Mouse (Mus musculus) liver, postnatal 0 days (tissue): ENCODE data around the gene Myo5a. TPM values are rescaled to one million over a fixed set of nuclear protein-coding genes. Genes with fewer than 3 reads are reported as not detected.

Source experiments
- ATAC-seq: fragments of 200-750 bp; cut with Nextera tagmentation; 2 replicates; pipeline ENCODE4 v1.8.0; 2017; ENCODE audit warnings: mild to moderate bottlenecking, moderate library complexity
- DNase-seq: peaks from one replicate; pipeline ENCODE4 v3.0.0-alpha.2; 2016
- H3K27ac ChIP-seq: fragments of 300-500 bp; sonication (generic); 2 replicates; pipeline ENCODE4 v1.5.1; 2014; ENCODE audit warnings: antibody characterized with exemption, moderate library complexity, mild to moderate bottlenecking, low read depth
- H3K27me3 ChIP-seq: fragments of 300-500 bp; sonication (generic); 2 replicates; pipeline ENCODE4 v1.6.1; 2014; ENCODE audit warnings: low read length, control low read depth, mixed read lengths; ENCODE audit not compliant: insufficient read depth
- H3K36me3 ChIP-seq: fragments of 300-500 bp; sonication (generic); replicated peaks from 2 replicates; pipeline ENCODE4 v1.6.1; 2014; ENCODE audit warnings: mild to moderate bottlenecking, control low read depth, low read length, moderate library complexity, mixed read lengths; ENCODE audit not compliant: insufficient read depth
- H3K4me1 ChIP-seq: fragments of 300-500 bp; sonication (generic); 2 replicates; pipeline ENCODE4 v1.6.1; 2014; ENCODE audit warnings: antibody characterized with exemption, mild to moderate bottlenecking, control low read depth; ENCODE audit not compliant: insufficient read depth
- H3K4me2 ChIP-seq: fragments of 300-500 bp; sonication (generic); 2 replicates; pipeline ENCODE4 v1.6.1; 2014; ENCODE audit warnings: low read depth, mild to moderate bottlenecking, low read length, moderate library complexity, mixed read lengths
- H3K4me3 ChIP-seq: fragments of 300-500 bp; sonication (generic); 2 replicates; pipeline ENCODE4 v1.5.1; 2014; ENCODE audit warnings: low read depth, low read length
- H3K9ac ChIP-seq: fragments of 300-500 bp; sonication (generic); replicated peaks from 2 replicates; pipeline ENCODE4 v1.6.1; 2014; ENCODE audit warnings: mild to moderate bottlenecking, moderate library complexity
- H3K9me3 ChIP-seq: fragments of 300-500 bp; sonication (generic); 2 replicates; pipeline ENCODE4 v1.6.1; 2016; ENCODE audit warnings: mild to moderate bottlenecking, control low read depth, low read length, mixed read lengths
- CTCF ChIP-seq: sonication (generic); IDR thresholded peaks from 2 replicates; pipeline ENCODE4 v1.5.1; 2016; ENCODE audit warnings: antibody characterized with exemption, low read depth
- EP300 ChIP-seq: IDR thresholded peaks from 2 replicates; pipeline ENCODE4 v1.6.1; 2016; ENCODE audit warnings: antibody characterized with exemption, low read depth, mild to moderate bottlenecking
- WGBS: fragments of 180-500 bp; shearing (Covaris S2); extraction: QIAGEN DNeasy Blood & Tissue Kit; methylation state at CpG from one replicate; pipeline ENCODE4 v1.1.7; 2014; ENCODE audit not compliant: insufficient replicate concordance; 5-methylcytosine and 5-hydroxymethylcytosine counted together
- polyA plus RNA-seq: library from polyadenylated mRNA; unstranded; fragments of >200 nt; fragmentation: Nextera tagmentation; extraction: Ambion mirVana; gene quantifications from 2 replicates; pipeline ENCODE4 v1.2.1, GENCODE M21; 2015

The Myo5a gene
- polyA plus RNA-seq, 1 experiment from 2014 or later: 1.3 TPM

- H3K27me3 ChIP-seq: no peaks in the 10 kb centered on the region
- no peak overlapping the region for H3K9ac ChIP-seq
- H3K4me1 ChIP-seq: 0 out of 2 replicates have a peak, but pooled peaks cover 3% of the 10 kb centered on the region
- no peaks in the 10 kb centered on the region for H3K36me3 ChIP-seq
- H3K27ac ChIP-seq: no peak overlapping the region
- 56% methylated on average over 4 of the region's 4 CpGs for whole genome bisulfite sequencing
- H3K9me3 ChIP-seq: no peaks in the 10 kb centered on the region
- no peak overlapping the region for H3K4me3 ChIP-seq
- no peak for DNase-seq
- no peak for ATAC-seq
- TF ChIP-seq CTCF (no peak), EP300 (no peak)
- H3K4me2 ChIP-seq: no peak overlapping the region
Observed at GRCm38 (mm10) chr9:75258792-75259191, 188.0 kb downstream of the Myo5a start.

GRCm38 (mm10) chr9:75259656-75260055 lies 188.8 kb downstream of the Myo5a start:
- 0 out of 2 replicates have a peak, but pooled peaks cover 3% of the 10 kb centered on the region for H3K4me1 ChIP-seq
- TF ChIP-seq CTCF (peak; percentile 50), EP300 (no peak)
- H3K4me2 ChIP-seq: no peak overlapping the region
- H3K27ac ChIP-seq: no peak overlapping the region
- H3K36me3 ChIP-seq: no peaks in the 10 kb centered on the region
- no peaks in the 10 kb centered on the region for H3K9me3 ChIP-seq
- H3K4me3 ChIP-seq: no peak overlapping the region
- WGBS: 81% methylated on average over 4 of the region's 4 CpGs
- H3K27me3 ChIP-seq: no peaks in the 10 kb centered on the region
- DNase-seq (no peak), ATAC-seq (no peak)
- H3K9ac ChIP-seq: no peak overlapping the region

GRCm38 (mm10) chr9:75261332-75261872 lies 190.6 kb downstream of the Myo5a start:
- Histone ChIP-seq H3K27me3 (no peaks in the 10 kb centered on the region), H3K27ac (no peak overlapping the region), H3K9me3 (no peaks in the 10 kb centered on the region), H3K4me3 (no peak overlapping the region), H3K4me1 (0 out of 2 replicates have a peak, but pooled peaks cover 3% of the 10 kb centered on the region), H3K36me3 (no peaks in the 10 kb centered on the region), H3K9ac (no peak overlapping the region), H3K4me2 (no peak overlapping the region)
- no peak for TF ChIP-seq CTCF
- no peak for TF ChIP-seq EP300
- no peak for DNase-seq
- no peak for ATAC-seq
- WGBS: 35% methylated on average over 8 of the region's 8 CpGs

GRCm38 (mm10) chr9:75262235-75262826 lies 191.5 kb downstream of the Myo5a start:
- WGBS: 45% methylated on average over 8 of the region's 8 CpGs

GRCm38 (mm10) chr9:75264008-75264718 lies 193.3 kb downstream of the Myo5a start:
- Histone ChIP-seq H3K9ac (no peak overlapping the region), H3K4me3 (no peak overlapping the region), H3K27ac (no peak overlapping the region), H3K4me1 (peaks cover 5% of the 10 kb centered on the region; the same call in 1 of the 2 replicates), H3K4me2 (no peak overlapping the region), H3K36me3 (no peaks in the 10 kb centered on the region), H3K27me3 (no peaks in the 10 kb centered on the region), H3K9me3 (no peaks in the 10 kb centered on the region)
- TF ChIP-seq CTCF (no peak), EP300 (no peak)
- WGBS: 52% methylated on average over 3 of the region's 3 CpGs
- DNase-seq (no peak), ATAC-seq (peak; percentile 56; the same call in 1 of the 2 replicates)

More at GRCm38 (mm10) chr9:75262235-75262826, 191.5 kb downstream of the Myo5a start:
- no peaks in the 10 kb centered on the region for H3K9me3 ChIP-seq
- TF ChIP-seq EP300 (no peak), CTCF (peak; percentile 57)
- H3K4me2 ChIP-seq: no peak overlapping the region
- H3K9ac ChIP-seq: no peak overlapping the region
- H3K4me3 ChIP-seq: no peak overlapping the region
- H3K4me1 ChIP-seq: peaks cover 5% of the 10 kb centered on the region; the same call in 1 of the 2 replicates
- DNase-seq (no peak), ATAC-seq (peak; percentile 26)
- H3K27me3 ChIP-seq: no peaks in the 10 kb centered on the region
- H3K36me3 ChIP-seq: no peaks in the 10 kb centered on the region
- H3K27ac ChIP-seq: no peak overlapping the region

- H3K27ac ChIP-seq: no peak overlapping the region
- ATAC-seq (peak; percentile 73), DNase-seq (no peak)
- peak; percentile 16; the same call in 1 of the 2 replicates for TF ChIP-seq CTCF
- TF ChIP-seq EP300: no peak
- H3K4me2 ChIP-seq: no peak overlapping the region
- H3K9ac ChIP-seq: no peak overlapping the region
- no peaks in the 10 kb centered on the region for H3K9me3 ChIP-seq
- no peak overlapping the region for H3K4me3 ChIP-seq
- H3K27me3 ChIP-seq: no peaks in the 10 kb centered on the region
- H3K4me1 ChIP-seq: peaks cover 5% of the 10 kb centered on the region; the same call in 1 of the 2 replicates
- H3K36me3 ChIP-seq: no peaks in the 10 kb centered on the region
- WGBS: 60% methylated on average over 6 of the region's 6 CpGs
Observed at GRCm38 (mm10) chr9:75267147-75267546, 196.3 kb downstream of the Myo5a start.
